Mouse (Mus musculus): ENCODE data around the gene Cdh8. TPM values are rescaled to one million over a fixed set of nuclear protein-coding genes. Genes with fewer than 3 reads are reported as not detected.

Cdh8 gene
- total and polyA plus RNA-seq, 3 experiments = not detected

GRCm38 (mm10) chr8:99368449-99368848, 47.8 kb downstream of the Cdh8 start:
- Histone ChIP-seq H3K4me1 (ENCODE audit: insufficient read depth, low read depth, low read length) (no peaks in the 10 kb centered on the region), H3K36me3 (replicated peaks) (no peaks in the 10 kb centered on the region), H3K9me3 (replicated peaks) (peaks cover 4% of the 10 kb centered on the region), H3K27me3 (ENCODE audit: insufficient read depth, low read length) (no peaks in the 10 kb centered on the region), H3K4me3 (ENCODE audit: low read depth, low read length) (no peak overlapping the region)
- ATAC-seq (ENCODE audit: extremely low read depth, insufficient number of reproducible peaks, low FRiP score, poor library complexity, severe bottlenecking) = no peak
- no peak for DNase-seq (ENCODE audit: low spot score)
- TF ChIP-seq CTCF (IDR thresholded peaks at IDR 0.05; ENCODE audit: low read depth, low read length) = no peak
- no peak for TF ChIP-seq GATA2 (IDR thresholded peaks at IDR 0.05; ENCODE audit: borderline replicate concordance, low read depth, low read length)
- no peak for TF ChIP-seq TAL1 (conservative IDR thresholded peaks at IDR 0.05; ENCODE audit: low read depth, low read length)

GRCm38 (mm10) chr8:99353923-99354322, 62.3 kb downstream of the Cdh8 start:
- H3K4me3 ChIP-seq (ENCODE audit: low read depth, low read length) = no peak overlapping the region
- DNase-seq (ENCODE audit: low spot score) (no peak), ATAC-seq (ENCODE audit: extremely low read depth, insufficient number of reproducible peaks, low FRiP score, poor library complexity, severe bottlenecking) (no peak)
- H3K36me3 ChIP-seq (replicated peaks) = no peaks in the 10 kb centered on the region
- no peaks in the 10 kb centered on the region for H3K27me3 ChIP-seq (ENCODE audit: insufficient read depth, low read length)
- no peaks in the 10 kb centered on the region for H3K9me3 ChIP-seq (replicated peaks)
- no peak for TF ChIP-seq GATA1 (IDR thresholded peaks at IDR 0.05; ENCODE audit: borderline replicate concordance, low read length)
- TF ChIP-seq CTCF (IDR thresholded peaks at IDR 0.05; ENCODE audit: low read depth, low read length) = no peak
- no peak for TF ChIP-seq TAL1 (conservative IDR thresholded peaks at IDR 0.05; ENCODE audit: low read depth, low read length)
- no peak for TF ChIP-seq POLR2AphosphoS5 (IDR thresholded peaks at IDR 0.05; ENCODE audit: insufficient replicate concordance, low read depth, low read length)
- TF ChIP-seq GATA2 (IDR thresholded peaks at IDR 0.05; ENCODE audit: borderline replicate concordance, low read depth, low read length) = no peak
- no peaks in the 10 kb centered on the region for H3K4me1 ChIP-seq (ENCODE audit: insufficient read depth, low read depth, low read length)

- H3K4me1 ChIP-seq (ENCODE audit: insufficient read depth, low read depth, low read length) = no peaks in the 10 kb centered on the region
- no peaks in the 10 kb centered on the region for H3K36me3 ChIP-seq (replicated peaks)
- DNase-seq (ENCODE audit: low spot score) (no peak), ATAC-seq (ENCODE audit: extremely low read depth, insufficient number of reproducible peaks, low FRiP score, poor library complexity, severe bottlenecking) (no peak)
- no peaks in the 10 kb centered on the region for H3K9me3 ChIP-seq (replicated peaks)
- no peak overlapping the region for H3K4me3 ChIP-seq (ENCODE audit: low read depth, low read length)
- H3K27me3 ChIP-seq (ENCODE audit: insufficient read depth, low read length) = no peaks in the 10 kb centered on the region
- TF ChIP-seq TAL1 (conservative IDR thresholded peaks at IDR 0.05; ENCODE audit: low read depth, low read length) (no peak), CTCF (IDR thresholded peaks at IDR 0.05; ENCODE audit: low read depth, low read length) (no peak), GATA2 (IDR thresholded peaks at IDR 0.05; ENCODE audit: borderline replicate concordance, low read depth, low read length) (no peak), POLR2AphosphoS5 (IDR thresholded peaks at IDR 0.05; ENCODE audit: insufficient replicate concordance, low read depth, low read length) (no peak), GATA1 (IDR thresholded peaks at IDR 0.05; ENCODE audit: borderline replicate concordance, low read length) (no peak)
These were observed 63.0 kb downstream of the Cdh8 start for GRCm38 (mm10) chr8:99353221-99353620.

GRCm38 (mm10) chr8:99349456-99349855, 66.8 kb downstream of the Cdh8 start:
- H3K9me3 ChIP-seq (replicated peaks) = no peaks in the 10 kb centered on the region
- H3K36me3 ChIP-seq (replicated peaks) = no peaks in the 10 kb centered on the region
- no peak for TF ChIP-seq POLR2AphosphoS5 (IDR thresholded peaks at IDR 0.05; ENCODE audit: insufficient replicate concordance, low read depth, low read length)
- no peak for TF ChIP-seq CTCF (IDR thresholded peaks at IDR 0.05; ENCODE audit: low read depth, low read length)
- no peak for TF ChIP-seq TAL1 (conservative IDR thresholded peaks at IDR 0.05; ENCODE audit: low read depth, low read length)
- no peak for TF ChIP-seq GATA2 (IDR thresholded peaks at IDR 0.05; ENCODE audit: borderline replicate concordance, low read depth, low read length)
- TF ChIP-seq GATA1 (IDR thresholded peaks at IDR 0.05; ENCODE audit: borderline replicate concordance, low read length) = no peak
- ATAC-seq (ENCODE audit: extremely low read depth, insufficient number of reproducible peaks, low FRiP score, poor library complexity, severe bottlenecking) (no peak), DNase-seq (ENCODE audit: low spot score) (no peak)
- no peaks in the 10 kb centered on the region for H3K4me1 ChIP-seq (ENCODE audit: insufficient read depth, low read depth, low read length)
- no peaks in the 10 kb centered on the region for H3K27me3 ChIP-seq (ENCODE audit: insufficient read depth, low read length)
- no peak overlapping the region for H3K4me3 ChIP-seq (ENCODE audit: low read depth, low read length)

GRCm38 (mm10) chr8:99348618-99349017, 67.7 kb downstream of the Cdh8 start:
- no peak for DNase-seq (ENCODE audit: low spot score)
- Histone ChIP-seq H3K4me1 (ENCODE audit: insufficient read depth, low read depth, low read length) (no peaks in the 10 kb centered on the region), H3K36me3 (replicated peaks) (no peaks in the 10 kb centered on the region), H3K27me3 (ENCODE audit: insufficient read depth, low read length) (no peaks in the 10 kb centered on the region), H3K9me3 (replicated peaks) (no peaks in the 10 kb centered on the region), H3K4me3 (ENCODE audit: low read depth, low read length) (no peak overlapping the region)
- TF ChIP-seq GATA2 (IDR thresholded peaks at IDR 0.05; ENCODE audit: borderline replicate concordance, low read depth, low read length) = no peak
- no peak for TF ChIP-seq POLR2AphosphoS5 (IDR thresholded peaks at IDR 0.05; ENCODE audit: insufficient replicate concordance, low read depth, low read length)
- TF ChIP-seq TAL1 (conservative IDR thresholded peaks at IDR 0.05; ENCODE audit: low read depth, low read length) = no peak
- no peak for TF ChIP-seq GATA1 (IDR thresholded peaks at IDR 0.05; ENCODE audit: borderline replicate concordance, low read length)
- TF ChIP-seq CTCF (IDR thresholded peaks at IDR 0.05; ENCODE audit: low read depth, low read length) = no peak
- ATAC-seq (ENCODE audit: extremely low read depth, insufficient number of reproducible peaks, low FRiP score, poor library complexity, severe bottlenecking) = no peak

GRCm38 (mm10) chr8:99339310-99339709, 77.0 kb downstream of the Cdh8 start:
- ATAC-seq (ENCODE audit: extremely low read depth, insufficient number of reproducible peaks, low FRiP score, poor library complexity, severe bottlenecking) = no peak
- DNase-seq (ENCODE audit: low spot score) = no peak
- no peaks in the 10 kb centered on the region for H3K36me3 ChIP-seq (replicated peaks)
- 0 out of 2 replicates have a peak, but pooled peaks cover 2% of the 10 kb centered on the region for H3K9me3 ChIP-seq (replicated peaks)
- TF ChIP-seq TAL1 (conservative IDR thresholded peaks at IDR 0.05; ENCODE audit: low read depth, low read length) = no peak
- no peak for TF ChIP-seq POLR2AphosphoS5 (IDR thresholded peaks at IDR 0.05; ENCODE audit: insufficient replicate concordance, low read depth, low read length)
- TF ChIP-seq GATA1 (IDR thresholded peaks at IDR 0.05; ENCODE audit: borderline replicate concordance, low read length) = no peak
- no peak for TF ChIP-seq CTCF (IDR thresholded peaks at IDR 0.05; ENCODE audit: low read depth, low read length)
- H3K4me1 ChIP-seq (ENCODE audit: insufficient read depth, low read depth, low read length) = no peaks in the 10 kb centered on the region
- H3K27me3 ChIP-seq (ENCODE audit: insufficient read depth, low read length) = no peaks in the 10 kb centered on the region
- H3K4me3 ChIP-seq (ENCODE audit: low read depth, low read length) = no peak overlapping the region

GRCm38 (mm10) chr8:99327559-99327958, 88.7 kb downstream of the Cdh8 start:
- Histone ChIP-seq H3K9me3 (replicated peaks) (peaks cover 3% of the 10 kb centered on the region; the same call in 1 of the 2 replicates), H3K4me1 (ENCODE audit: insufficient read depth, low read depth, low read length) (no peaks in the 10 kb centered on the region), H3K36me3 (replicated peaks) (no peaks in the 10 kb centered on the region), H3K4me3 (ENCODE audit: low read depth, low read length) (no peak overlapping the region), H3K27me3 (ENCODE audit: insufficient read depth, low read length) (no peaks in the 10 kb centered on the region)
- no peak for TF ChIP-seq CTCF (IDR thresholded peaks at IDR 0.05; ENCODE audit: low read depth, low read length)
- DNase-seq (ENCODE audit: low spot score) = no peak
- no peak for ATAC-seq (ENCODE audit: extremely low read depth, insufficient number of reproducible peaks, low FRiP score, poor library complexity, severe bottlenecking)

All from G1E (cell line).